Mouse (Mus musculus) lung, postnatal 0 days (tissue): Measurements from ENCODE around the gene Lyst.

Experiments
- CTCF ChIP-seq: IDR thresholded peaks from 2 replicates; pipeline ENCODE4 v1.5.1; 2016; ENCODE audit warnings: antibody characterized with exemption, mild to moderate bottlenecking
- EP300 ChIP-seq: IDR thresholded peaks from 2 replicates; pipeline ENCODE4 v1.6.1; 2016; ENCODE audit warnings: antibody characterized with exemption, mild to moderate bottlenecking, control low read depth

GRCm38 (mm10) chr13:13723786-13724185 lies 133.6 kb downstream of the Lyst start:
- TF ChIP-seq CTCF (no peak), EP300 (no peak)
